In the genomic region with DNA sequence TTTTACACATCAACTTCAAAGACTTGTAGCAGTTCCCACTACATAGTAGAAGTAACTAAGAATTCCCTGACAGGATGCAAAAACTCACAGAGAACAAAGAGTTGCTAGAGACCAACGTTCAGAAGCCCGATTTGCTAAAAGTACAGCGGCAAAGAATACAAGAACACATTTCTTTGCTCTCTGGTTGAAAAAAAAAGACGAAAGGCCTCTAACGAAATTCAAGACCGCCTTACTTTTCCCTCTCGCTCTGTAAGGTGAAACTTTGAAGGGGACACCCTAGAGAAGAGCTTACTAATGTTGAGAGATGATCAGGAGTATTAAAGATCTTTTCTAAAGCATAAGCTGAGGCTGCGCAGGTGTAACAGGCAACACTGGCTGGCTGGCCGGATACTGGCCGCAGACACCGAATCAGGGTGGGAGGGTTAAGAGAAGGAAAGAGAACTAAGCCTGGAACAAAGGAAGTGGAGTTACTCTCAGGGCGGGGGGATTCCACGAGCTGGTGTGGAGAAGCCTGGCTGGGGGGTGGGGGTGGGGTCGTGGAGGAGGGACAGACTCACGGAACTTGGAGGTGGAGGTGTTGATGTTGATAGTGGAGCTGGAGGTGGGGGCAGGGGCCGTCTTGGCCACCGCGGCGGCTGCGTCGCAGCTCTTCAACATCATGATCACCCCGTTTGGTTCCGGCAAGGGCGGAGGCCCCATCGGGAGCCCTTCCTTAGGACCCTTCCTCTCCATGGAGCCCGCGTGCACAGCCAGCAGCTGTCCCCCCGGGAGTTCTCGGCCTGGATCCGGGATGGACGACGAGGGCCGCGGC, we compare ENCODE assay signal across 8 mouse cellular contexts. TPM values are rescaled to one million over a fixed set of nuclear protein-coding genes. Genes with fewer than 3 reads are reported as not detected.
DNase-seq lines count a peak whose midpoint lies in the region; ATAC-seq and TF ChIP-seq lines count a peak whose summit lies in the region.

No protein-coding gene starts in this region.

- peak; percentile 40 for DNase-seq in layer of hippocampus, adult 11-12 months (ENCODE audit: low spot score)
- no peak for DNase-seq in layer of hippocampus, adult 9-10 months (ENCODE audit: low spot score)
- DNase-seq in hindbrain, embryonic 11.5 days (ENCODE audit: low spot score), result peak; percentile 66
- peak; percentile 50 for DNase-seq in left cerebral cortex, postnatal 4 days
- peak; percentile 52 for DNase-seq in right cerebral cortex, postnatal 25 days

- peak overlapping the region; percentile 88 for H3K9ac ChIP-seq in forebrain, embryonic 12.5 days
- peak overlapping the region; percentile 91 for H3K9ac ChIP-seq in hindbrain, embryonic 11.5 days (ENCODE audit: low read depth, low read length)

- peak overlapping the region; percentile 97 for H3K27ac ChIP-seq in bone marrow, adult 2 months (ENCODE audit: control insufficient read depth, insufficient read depth, low read depth, low read length, poor library complexity)
- H3K27ac ChIP-seq in forebrain, embryonic 12.5 days, result peak overlapping the region; percentile 91
- H3K27ac ChIP-seq in hindbrain, embryonic 11.5 days (ENCODE audit: low read depth, low read length), result peak overlapping the region; percentile 92

- H3K4me1 ChIP-seq in bone marrow, adult 2 months (ENCODE audit: control insufficient read depth, insufficient read depth, low read length), result no peaks in the 10 kb centered on the region; the same call in 1 of the 2 replicates
- H3K4me1 ChIP-seq in forebrain, embryonic 12.5 days, result peaks cover 23% of the 10 kb centered on the region
- no peaks in the 10 kb centered on the region for H3K4me1 ChIP-seq in hindbrain, embryonic 11.5 days (replicated peaks; ENCODE audit: control insufficient read depth, insufficient read depth, low read length)

- H3K9me3 ChIP-seq in forebrain, embryonic 12.5 days, result no peaks in the 10 kb centered on the region
- H3K9me3 ChIP-seq in hindbrain, embryonic 11.5 days (ENCODE audit: control insufficient read depth, low read length), result no peaks in the 10 kb centered on the region

- no peak for TF ChIP-seq CTCF in bone marrow, adult 2 months (IDR thresholded peaks at IDR 0.05; ENCODE audit: control insufficient read depth, insufficient read depth, low read length)

- TF ChIP-seq POLR2A in bone marrow, adult 2 months (IDR thresholded peaks at IDR 0.05; ENCODE audit: borderline replicate concordance, control insufficient read depth, low read depth, low read length), result no peak; the same call in 1 of the 2 replicates

- H3K4me2 ChIP-seq in forebrain, embryonic 12.5 days, result peak overlapping the region; percentile 77
- H3K4me2 ChIP-seq in hindbrain, embryonic 11.5 days (replicated peaks; ENCODE audit: low read depth, low read length), result peak overlapping the region; percentile 35

- 0 out of 2 replicates have a peak, but pooled peaks cover 2% of the 10 kb centered on the region for H3K36me3 ChIP-seq in forebrain, embryonic 12.5 days (replicated peaks)
- H3K36me3 ChIP-seq in hindbrain, embryonic 11.5 days (ENCODE audit: control insufficient read depth, insufficient read depth, low read length), result no peaks in the 10 kb centered on the region

- WGBS in bone marrow, adult 2 months, result 1% methylated on average over 34 of the region's 34 CpGs
- WGBS in forebrain, embryonic 12.5 days, result 1% methylated on average over 33 of the region's 34 CpGs
- 2% methylated on average over 26 of the region's 34 CpGs for WGBS in hindbrain, embryonic 11.5 days

- peak; percentile 67 for ATAC-seq in forebrain, embryonic 12.5 days (ENCODE audit: low FRiP score)
- ATAC-seq in hindbrain, embryonic 11.5 days (ENCODE audit: low FRiP score), result peak; percentile 69
- ATAC-seq in megakaryocyte-erythroid progenitor cell, adult 5-6 weeks (replicated peaks; ENCODE audit: low FRiP score, low TSS enrichment, poor library complexity, severe bottlenecking), result peak; percentile 20; the same call in 1 of the 2 replicates

- intact Hi-C loops in left cerebral cortex, postnatal 4 days (cut with DNase I), result loop anchor here (10.0 kb wide), 1 partner anchor 175 kb away; a partner anchor contains a TSS

- no peaks in the 10 kb centered on the region for H3K27me3 ChIP-seq in forebrain, embryonic 12.5 days
- H3K27me3 ChIP-seq in hindbrain, embryonic 11.5 days (ENCODE audit: control insufficient read depth, insufficient read depth, low read length), result no peaks in the 10 kb centered on the region

- peak overlapping the region; percentile 77 for H3K4me3 ChIP-seq in bone marrow, adult 2 months (replicated peaks; ENCODE audit: control insufficient read depth, low read depth, low read length)
- H3K4me3 ChIP-seq in forebrain, embryonic 12.5 days (replicated peaks), result peak overlapping the region; percentile 97
- H3K4me3 ChIP-seq in hindbrain, embryonic 11.5 days (ENCODE audit: low read depth, low read length), result peak overlapping the region; percentile 98

RNA-seq across cellular contexts. Expression of a gene that starts 0.8 kb away (rescaled TPM):
- 7.5 and 11.4 TPM in 2 replicates for polyA plus RNA-seq in bone marrow, adult 2 months (2011; ENCODE audit: insufficient read depth, insufficient read length, low replicate concordance, missing spikeins)
- polyA plus RNA-seq in forebrain, embryonic 12.5 days (2016; fragmentation: Nextera tagmentation; extraction: Ambion mirVana), result 33.3 and 34.1 TPM in 2 replicates
- 30.9 and 35.0 TPM in 2 replicates for polyA plus RNA-seq in hindbrain, embryonic 11.5 days (2014; fragmentation: Nextera tagmentation; extraction: Ambion mirVana)
- total RNA-seq in left cerebral cortex, postnatal 4 days (2021), result 10 to 100 TPM; 44.1 to 49.1 TPM
- 19.8 and 27.2 TPM in 2 replicates for total RNA-seq in megakaryocyte-erythroid progenitor cell, adult 5-6 weeks (2014; fragmentation: Nextera tagmentation)
- 30.2 and 38.6 TPM in 2 replicates for total RNA-seq in megakaryocyte-erythroid progenitor cell, adult 5-6 weeks (2017)
